Mouse (Mus musculus) embryonic facial prominence, embryonic 13.5 days (tissue): ENCODE measurements around the gene Armc12. TPM values are rescaled to one million over a fixed set of nuclear protein-coding genes. Genes with fewer than 3 reads are reported as not detected.
A peak's percentile ranks its signal among the peaks of the same experiment; 100 is the strongest.

Experiments used
- ATAC-seq: fragments of 200-750 bp; cut with Nextera tagmentation; 2 replicates; pipeline ENCODE4 v1.8.0; 2017; ENCODE audit warnings: low read depth; ENCODE audit not compliant: insufficient number of reproducible peaks, insufficient read depth, low FRiP score, low TSS enrichment
- H3K27ac ChIP-seq: fragments of 300-500 bp; sonication (generic); 2 replicates; pipeline ENCODE4 v1.5.1; 2015; ENCODE audit warnings: moderate library complexity, mild to moderate bottlenecking, inconsistent platforms
- H3K27me3 ChIP-seq: fragments of 300-500 bp; sonication (generic); 2 replicates; pipeline ENCODE4 v1.6.1; 2015; ENCODE audit warnings: mild to moderate bottlenecking, inconsistent platforms
- H3K36me3 ChIP-seq: fragments of 300-500 bp; sonication (generic); 2 replicates; pipeline ENCODE4 v1.6.1; 2015; ENCODE audit warnings: mild to moderate bottlenecking, inconsistent platforms
- H3K4me1 ChIP-seq: fragments of 300-500 bp; sonication (generic); 2 replicates; pipeline ENCODE4 v1.6.1; 2015; ENCODE audit warnings: inconsistent platforms
- H3K4me2 ChIP-seq: fragments of 300-500 bp; sonication (generic); 2 replicates; pipeline ENCODE4 v1.6.1; 2015; ENCODE audit warnings: moderate library complexity, mild to moderate bottlenecking, inconsistent platforms
- H3K4me3 ChIP-seq: fragments of 300-500 bp; sonication (generic); 2 replicates; pipeline ENCODE4 v1.5.1; 2015; ENCODE audit warnings: mild to moderate bottlenecking, inconsistent platforms
- H3K9ac ChIP-seq: fragments of 300-500 bp; sonication (generic); 2 replicates; pipeline ENCODE4 v1.6.1; 2015; ENCODE audit warnings: mild to moderate bottlenecking, inconsistent platforms
- H3K9me3 ChIP-seq: fragments of 300-500 bp; sonication (generic); 2 replicates; pipeline ENCODE4 v1.6.1; 2016; ENCODE audit warnings: inconsistent platforms
- WGBS: fragments of 180-500 bp; shearing (Covaris S2); methylation state at CpG from one replicate; pipeline ENCODE4 v1.1.7; 2015; ENCODE audit warnings: mixed read lengths; 5-methylcytosine and 5-hydroxymethylcytosine counted together
- microRNA-seq: library from miRNA; unstranded; fragments of <30 nt; microRNA quantifications from one replicate; pipeline ENCODE4, GENCODE M21; 2016
- polyA plus RNA-seq: library from polyadenylated mRNA; unstranded; fragments of >200 nt; fragmentation: Nextera tagmentation; extraction: Ambion mirVana; gene quantifications from 2 replicates; pipeline ENCODE4 v1.2.1, GENCODE M21; 2015

Armc12 gene
- polyA plus RNA-seq, 1 experiment from 2014 or later: not detected

DNA sequence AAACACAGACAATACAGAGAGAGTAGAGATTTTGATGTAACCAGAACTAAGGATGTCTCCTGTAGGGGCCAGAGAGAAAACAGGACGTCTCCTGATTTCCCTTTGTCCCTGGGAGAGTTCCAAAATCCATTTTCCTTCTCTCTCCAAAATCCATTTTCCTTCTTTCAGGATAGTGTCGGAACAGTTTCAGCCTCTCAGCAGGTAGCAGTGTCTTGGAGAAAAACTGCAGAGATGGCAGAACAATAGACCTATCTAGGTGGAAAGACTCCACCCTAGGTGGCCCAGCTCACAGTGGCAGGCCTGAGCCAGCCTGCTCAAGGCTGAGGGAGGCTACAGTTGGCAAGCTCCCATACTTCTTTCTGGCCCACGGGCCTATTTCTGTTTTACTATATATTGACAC lies 36.9 kb downstream of the Armc12 start:
- Histone ChIP-seq H3K9me3 (no peaks in the 10 kb centered on the region), H3K4me1 (no peaks in the 10 kb centered on the region), H3K4me3 (no peak overlapping the region), H3K36me3 (no peaks in the 10 kb centered on the region), H3K9ac (no peak overlapping the region), H3K4me2 (no peak overlapping the region), H3K27ac (no peak overlapping the region), H3K27me3 (no peaks in the 10 kb centered on the region)
- no peak for ATAC-seq
- WGBS: 32% methylated on average over 3 of the region's 3 CpGs

DNA sequence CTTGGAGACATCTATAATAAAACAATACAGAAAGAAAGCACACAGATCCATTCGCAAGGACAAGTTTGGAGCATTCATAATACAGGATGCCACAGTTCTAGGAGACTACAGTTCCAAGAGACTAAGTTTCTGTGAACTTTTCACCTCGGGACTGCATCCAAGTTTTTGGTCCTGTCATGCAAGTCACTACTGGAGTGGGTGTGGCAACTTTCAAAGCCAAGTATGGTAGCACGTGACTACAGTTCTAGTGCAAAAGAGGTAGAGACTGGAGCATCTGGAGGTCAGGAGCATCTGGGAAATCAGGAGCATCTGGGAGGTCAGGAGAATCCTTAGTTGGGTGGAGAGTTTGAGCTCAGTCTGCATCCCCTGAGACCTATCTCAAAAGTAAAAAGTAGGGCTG lies 41.3 kb downstream of the Armc12 start:
- Histone ChIP-seq H3K4me1 (peaks cover 9% of the 10 kb centered on the region), H3K4me2 (no peak overlapping the region), H3K9ac (no peak overlapping the region), H3K27ac (no peak overlapping the region), H3K4me3 (no peak overlapping the region), H3K27me3 (peaks cover 6% of the 10 kb centered on the region), H3K9me3 (no peaks in the 10 kb centered on the region), H3K36me3 (no peaks in the 10 kb centered on the region)
- 81% methylated on average over 3 of the region's 3 CpGs for WGBS
- ATAC-seq: no peak

DNA sequence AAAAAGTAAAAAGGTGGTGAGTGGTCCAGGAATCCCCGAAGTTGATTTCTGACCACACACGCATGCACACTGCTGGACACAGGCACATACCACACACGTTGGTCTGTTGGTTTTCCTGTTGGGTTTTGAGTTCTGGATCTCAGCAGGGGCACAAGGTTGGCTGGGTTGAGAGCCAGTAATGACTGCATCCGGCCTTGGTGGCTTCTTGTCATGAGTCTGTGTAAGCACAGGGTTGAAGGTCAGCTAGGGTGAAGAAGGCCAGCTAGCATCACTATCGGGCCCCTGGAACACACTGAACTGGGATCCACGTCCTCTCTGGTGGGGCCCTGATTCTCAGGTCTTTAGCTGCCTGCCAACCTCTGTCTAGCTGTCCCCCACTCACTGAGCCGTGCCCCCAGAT lies 41.9 kb downstream of the Armc12 start:
- peaks cover 6% of the 10 kb centered on the region for H3K27me3 ChIP-seq
- ATAC-seq: no peak
- H3K9me3 ChIP-seq: no peaks in the 10 kb centered on the region
- H3K4me2 ChIP-seq: no peak overlapping the region
- H3K4me3 ChIP-seq: no peak overlapping the region
- no peaks in the 10 kb centered on the region for H3K36me3 ChIP-seq
- 80% methylated on average over 7 of the region's 7 CpGs for WGBS
- H3K27ac ChIP-seq: no peak overlapping the region
- no peak overlapping the region for H3K9ac ChIP-seq
- H3K4me1 ChIP-seq: peaks cover 9% of the 10 kb centered on the region

DNA sequence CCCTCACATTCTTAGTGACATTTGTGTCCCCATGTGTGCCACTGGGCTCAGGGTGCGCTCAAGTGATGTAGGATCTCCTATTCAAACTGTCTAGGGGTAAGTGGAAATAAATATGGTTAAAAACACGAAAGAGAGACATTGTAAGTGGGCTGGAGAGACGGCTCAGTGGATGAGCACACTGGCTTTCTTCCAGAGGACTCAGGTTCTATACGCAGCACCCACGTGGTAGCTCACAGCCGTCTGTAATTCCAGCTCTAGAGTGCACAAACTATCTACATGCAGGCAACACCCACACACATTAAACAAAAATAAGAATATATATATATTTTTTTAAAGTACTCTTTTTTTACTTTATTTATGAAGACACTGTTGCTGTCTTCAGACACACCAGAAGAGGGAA lies 42.3 kb downstream of the Armc12 start:
- Histone ChIP-seq H3K4me1 (peaks cover 9% of the 10 kb centered on the region), H3K9me3 (no peaks in the 10 kb centered on the region), H3K4me3 (no peak overlapping the region), H3K36me3 (no peaks in the 10 kb centered on the region), H3K9ac (no peak overlapping the region), H3K4me2 (no peak overlapping the region), H3K27me3 (peaks cover 6% of the 10 kb centered on the region), H3K27ac (no peak overlapping the region)
- ATAC-seq: no peak
- 84% methylated on average over 6 of the region's 6 CpGs for WGBS

DNA sequence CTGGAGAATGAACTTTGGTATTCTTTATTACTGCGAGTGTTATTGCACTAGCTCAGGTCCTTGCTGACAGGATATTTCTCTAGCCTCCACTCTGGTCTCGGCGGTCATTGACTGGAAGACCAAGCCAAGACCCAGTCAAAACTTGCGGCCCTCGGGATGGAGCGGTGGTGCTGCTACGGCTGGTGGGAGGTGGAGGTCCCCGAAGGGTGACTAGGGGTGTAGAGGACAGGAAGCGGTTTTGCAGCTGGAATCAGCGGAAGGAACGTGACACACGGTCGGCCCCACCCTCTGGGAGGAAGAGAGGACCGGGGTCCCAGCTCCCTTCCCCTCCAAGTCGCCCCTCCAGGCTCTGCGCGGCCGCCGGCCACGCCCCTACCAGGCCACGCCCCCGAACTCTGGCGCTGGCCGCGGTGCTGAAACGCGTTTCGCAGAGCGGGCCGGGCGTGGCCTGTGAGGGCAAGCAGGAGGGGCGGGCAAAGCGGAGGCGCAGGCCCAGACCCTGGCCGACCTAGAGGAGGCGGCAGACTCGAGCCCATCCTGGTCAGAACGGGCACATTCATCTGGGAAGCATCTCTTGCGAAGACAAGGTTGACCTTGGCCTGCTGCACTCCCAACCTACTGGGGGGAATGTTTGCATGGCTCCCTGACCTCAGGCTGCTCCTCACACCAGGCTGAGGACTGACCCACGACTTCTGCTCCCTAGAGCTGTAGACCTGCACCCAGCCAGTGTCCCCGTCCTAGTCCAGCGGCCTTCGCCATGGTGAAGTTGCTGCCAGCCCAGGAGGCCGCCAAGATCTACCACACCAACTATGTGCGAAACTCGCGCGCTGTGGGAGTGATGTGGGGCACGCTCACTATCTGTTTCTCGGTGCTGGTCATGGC lies 44.9 kb downstream of the Armc12 start, which contains the start of gene Lhfpl5:
Gene Lhfpl5, plus strand, starts transcription at position 398 of the 882 bp plus-strand sequence.
- H3K9me3 ChIP-seq: no peaks in the 10 kb centered on the region
- H3K9ac ChIP-seq: no peak within 1 kb of the TSS
- peak within 1 kb of the TSS; percentile 57 for H3K4me2 ChIP-seq
- H3K27me3 ChIP-seq: peaks cover 6% of the 10 kb centered on the region
- no peaks in the 10 kb centered on the region for H3K36me3 ChIP-seq
- peaks cover 9% of the 10 kb centered on the region for H3K4me1 ChIP-seq
- 15% methylated on average over 50 of the region's 50 CpGs for WGBS
- peak; percentile 50; the same call in 1 of the 2 replicates for ATAC-seq
- H3K27ac ChIP-seq: no peak within 1 kb of the TSS
- H3K4me3 ChIP-seq: peak within 1 kb of the TSS; percentile 27

DNA sequence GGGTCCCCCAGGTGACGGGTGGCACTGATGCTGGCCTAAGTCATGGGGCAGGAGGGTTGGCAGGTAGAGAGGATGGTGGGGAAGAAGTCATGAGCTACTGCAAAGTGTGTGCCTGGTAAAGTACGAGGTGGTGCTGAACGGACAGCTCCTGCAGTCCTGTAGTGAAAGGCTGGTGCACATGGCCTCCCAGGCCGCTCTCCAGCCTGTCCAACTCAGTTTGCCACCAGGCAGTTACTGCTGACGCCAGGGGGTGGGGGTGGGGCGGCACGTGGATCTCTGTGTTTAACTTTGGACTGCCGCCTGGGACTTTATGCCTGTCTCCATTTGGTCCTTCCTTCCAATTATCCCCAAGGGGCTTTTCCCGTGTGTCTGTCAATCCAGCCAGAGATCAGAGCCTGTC lies 49.8 kb downstream of the Armc12 start:
- ATAC-seq: no peak; the same call in 1 of the 2 replicates
- no peak overlapping the region for H3K4me2 ChIP-seq
- peaks cover 10% of the 10 kb centered on the region for H3K4me1 ChIP-seq
- no peak overlapping the region for H3K4me3 ChIP-seq
- no peak overlapping the region for H3K9ac ChIP-seq
- H3K27me3 ChIP-seq: peaks cover 6% of the 10 kb centered on the region; the same call in 1 of the 2 replicates
- no peaks in the 10 kb centered on the region for H3K9me3 ChIP-seq
- no peak overlapping the region for H3K27ac ChIP-seq
- no peaks in the 10 kb centered on the region for H3K36me3 ChIP-seq
- whole genome bisulfite sequencing: 5% methylated on average over 9 of the region's 9 CpGs

DNA sequence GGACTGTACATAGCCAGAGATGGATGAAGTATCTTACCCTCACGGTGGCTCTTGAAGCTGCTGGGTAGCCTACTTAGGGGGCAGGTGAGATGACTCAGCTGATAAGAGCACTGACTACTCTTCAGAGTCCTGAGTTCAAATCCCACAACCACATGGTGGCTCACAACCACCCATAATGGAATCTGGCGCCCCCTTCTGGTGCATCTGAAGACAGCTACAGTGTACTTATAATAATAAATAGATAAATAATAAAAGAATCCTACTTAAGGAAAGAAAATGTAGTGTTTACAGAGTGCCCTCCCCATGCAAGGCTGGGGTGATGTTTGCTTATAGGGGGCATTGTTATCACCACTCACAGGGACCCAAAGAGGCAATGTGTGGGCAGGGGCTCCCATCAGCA lies 50.5 kb downstream of the Armc12 start:
- WGBS: 47% methylated on average over 2 of the region's 2 CpGs
- 0 out of 2 replicates have a peak, but pooled peaks cover under 1% of the 10 kb centered on the region for H3K27me3 ChIP-seq
- no peak overlapping the region for H3K9ac ChIP-seq
- H3K4me1 ChIP-seq: 0 out of 2 replicates have a peak, but pooled peaks cover 5% of the 10 kb centered on the region
- H3K9me3 ChIP-seq: no peaks in the 10 kb centered on the region
- no peak overlapping the region for H3K4me2 ChIP-seq
- H3K27ac ChIP-seq: no peak overlapping the region
- H3K4me3 ChIP-seq: no peak overlapping the region
- no peaks in the 10 kb centered on the region for H3K36me3 ChIP-seq
- ATAC-seq: no peak

DNA sequence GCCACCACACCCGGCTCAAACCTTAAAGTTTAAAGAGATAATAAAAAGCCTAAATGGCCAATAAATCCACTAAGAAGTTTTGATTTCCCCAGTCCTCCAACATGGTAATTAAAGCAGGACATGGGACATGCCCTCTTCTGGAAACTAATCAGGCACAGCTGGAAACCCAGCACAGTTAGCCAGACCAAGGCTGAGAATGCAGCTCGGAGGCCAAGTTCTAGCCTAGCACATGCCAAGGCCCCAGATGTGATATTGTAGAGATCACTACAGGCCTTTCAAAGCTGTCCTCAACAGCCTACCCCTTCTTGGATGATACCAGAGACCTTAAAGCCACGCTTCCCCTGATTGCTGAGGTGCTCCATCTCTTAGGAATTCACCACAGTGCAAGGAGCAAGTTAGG lies 55.9 kb downstream of the Armc12 start:
- H3K27me3 ChIP-seq: no peaks in the 10 kb centered on the region
- 0 out of 2 replicates have a peak, but pooled peaks cover 5% of the 10 kb centered on the region for H3K4me1 ChIP-seq
- no peak for ATAC-seq
- H3K9ac ChIP-seq: no peak overlapping the region
- H3K27ac ChIP-seq: no peak overlapping the region
- no peak overlapping the region for H3K4me2 ChIP-seq
- peaks cover 41% of the 10 kb centered on the region for H3K36me3 ChIP-seq
- WGBS: 60% methylated on average over 3 of the region's 3 CpGs
- no peak overlapping the region for H3K4me3 ChIP-seq
- H3K9me3 ChIP-seq: no peaks in the 10 kb centered on the region

DNA sequence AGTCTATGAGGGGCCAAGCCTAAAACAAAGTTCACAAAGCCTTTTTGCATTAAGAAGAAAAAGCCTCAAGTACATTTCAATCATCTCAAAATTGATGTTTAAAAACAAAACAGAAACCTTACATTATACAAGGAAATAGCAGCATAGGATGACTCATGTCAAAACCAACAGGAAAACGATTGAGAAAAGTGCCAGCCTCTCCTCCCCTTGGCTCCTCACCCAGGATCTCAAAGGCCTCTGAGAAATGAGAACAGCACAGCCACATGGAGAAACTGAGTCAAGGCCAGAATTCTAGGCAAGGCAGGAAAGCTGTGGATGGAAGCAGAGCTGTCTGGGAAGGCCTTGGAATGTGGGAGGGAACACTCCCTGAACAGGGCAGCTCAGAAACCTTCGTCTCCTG lies 58.0 kb downstream of the Armc12 start:
- 78% methylated on average over 2 of the region's 2 CpGs for WGBS
- 0 out of 2 replicates have a peak, but pooled peaks cover 5% of the 10 kb centered on the region for H3K4me1 ChIP-seq
- H3K27me3 ChIP-seq: no peaks in the 10 kb centered on the region
- no peak overlapping the region for H3K9ac ChIP-seq
- H3K4me2 ChIP-seq: no peak overlapping the region
- H3K27ac ChIP-seq: no peak overlapping the region
- H3K4me3 ChIP-seq: no peak overlapping the region
- peaks cover 62% of the 10 kb centered on the region for H3K36me3 ChIP-seq
- no peak for ATAC-seq
- H3K9me3 ChIP-seq: no peaks in the 10 kb centered on the region

Small RNA genes within 50 kb of the gene (microRNA-seq; reads per million reads assigned to microRNA genes)
- gene Gm25195: not detected
- not detected for gene Mir6969

Other genes with a start within 250 kb of the Armc12 start
- gene Fance, start 217.3 kb upstream of the Armc12 start, polyA plus RNA-seq: 34.5 and 39.5 TPM in 2 replicates
- gene Rpl10a, start 202.3 kb upstream of the Armc12 start, polyA plus RNA-seq: 653 and 701 TPM in 2 replicates
- 14.9 and 18.9 TPM in 2 replicates for gene Tead3, start 180.0 kb upstream of the Armc12 start, polyA plus RNA-seq
- 7.3 and 10.5 TPM in 2 replicates for gene Tulp1, start 165.6 kb upstream of the Armc12 start, polyA plus RNA-seq
- gene Fkbp5, start 13.3 kb upstream of the Armc12 start, polyA plus RNA-seq: 23.3 and 24.5 TPM in 2 replicates
- not detected in 2 replicates for gene Clpsl2, start 18.6 kb downstream of the Armc12 start, polyA plus RNA-seq
- 1.3 TPM in 1 of 2 replicates, not detected in the other for gene Clps, start 30.0 kb downstream of the Armc12 start, polyA plus RNA-seq
- 0.50 and 0.76 TPM in 2 replicates for gene Lhfpl5, start 44.8 kb downstream of the Armc12 start, polyA plus RNA-seq
- gene Srpk1, start 91.9 kb downstream of the Armc12 start, polyA plus RNA-seq: 96.6 and 97.9 TPM in 2 replicates
- gene Slc26a8, start 159.4 kb downstream of the Armc12 start, polyA plus RNA-seq: 0.43 and 0.46 TPM in 2 replicates
- gene Mapk14, start 160.5 kb downstream of the Armc12 start, polyA plus RNA-seq: 41.6 and 42.5 TPM in 2 replicates
- gene AC170998.1, start 195.3 kb downstream of the Armc12 start, polyA plus RNA-seq: 4.1 and 5.3 TPM in 2 replicates
- 47.3 and 51.5 TPM in 2 replicates for gene Mapk13, start 238.5 kb downstream of the Armc12 start, polyA plus RNA-seq